Mouse (Mus musculus): ENCODE data around the gene Sumo1.
"Not testable (repeated sequence)": the region's sequence is repeated elsewhere in the genome, so short reads cannot be mapped to it uniquely, and the experiment has no call there.

Gene Sumo1

DNA sequence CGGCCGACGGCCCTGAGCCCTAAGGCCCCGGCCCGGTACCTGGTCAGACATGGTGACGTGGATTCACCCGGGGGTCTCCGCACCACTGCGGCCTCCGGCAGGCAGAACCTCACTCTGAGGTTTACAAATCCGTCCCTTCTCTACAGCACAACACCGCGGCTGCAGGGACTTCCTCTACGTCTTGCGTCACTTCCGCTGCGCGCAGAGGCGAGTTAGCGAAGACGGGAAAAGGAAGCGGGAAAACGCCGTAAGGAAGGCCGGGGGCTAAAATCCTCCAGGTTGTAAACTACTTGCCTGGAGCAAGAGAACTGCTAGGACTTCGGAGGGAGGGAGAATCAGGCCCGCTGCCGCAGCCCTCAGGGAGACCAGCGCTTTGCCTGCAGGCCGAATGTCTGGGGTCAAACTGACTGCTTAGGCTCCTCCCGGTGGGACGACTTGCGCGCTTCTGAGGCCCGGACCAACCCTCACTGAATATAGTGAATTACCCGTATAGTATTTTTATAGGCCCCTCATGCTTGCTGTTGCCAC lies at the start of gene Sumo1:
Sumo1 (minus strand) TSS at position 194 of the 528 bp plus-strand sequence.
- in situ Hi-C loops (cut with MboI; ENCODE audit: unreplicated experiment in 2 of 2): no loop called here

DNA sequence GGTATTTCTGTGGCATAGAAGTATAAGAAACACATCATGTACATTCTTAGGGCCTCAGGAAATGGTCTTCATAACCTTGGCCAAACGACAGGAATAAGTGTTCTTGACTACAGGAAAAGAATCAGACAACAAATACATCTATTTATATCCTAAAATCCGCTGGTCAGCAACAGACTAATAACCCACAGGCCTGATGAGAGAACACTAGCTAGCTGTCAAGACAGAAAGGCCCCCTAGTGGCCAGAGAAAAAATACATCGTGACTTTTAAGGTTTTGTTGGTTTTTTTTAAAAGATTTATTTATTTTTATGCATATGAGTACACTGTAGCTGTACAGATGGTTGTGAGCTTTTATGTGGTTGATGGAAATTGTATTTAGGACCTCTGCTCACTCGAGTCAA lies 49.3 kb upstream of the Sumo1 start:
- in situ Hi-C loops (cut with MboI; ENCODE audit: unreplicated experiment in 2 of 2): loop anchor here (25.0 kb wide), 2 partner anchors 392 to 1242 kb away; no protein-coding TSS in a partner anchor

DNA sequence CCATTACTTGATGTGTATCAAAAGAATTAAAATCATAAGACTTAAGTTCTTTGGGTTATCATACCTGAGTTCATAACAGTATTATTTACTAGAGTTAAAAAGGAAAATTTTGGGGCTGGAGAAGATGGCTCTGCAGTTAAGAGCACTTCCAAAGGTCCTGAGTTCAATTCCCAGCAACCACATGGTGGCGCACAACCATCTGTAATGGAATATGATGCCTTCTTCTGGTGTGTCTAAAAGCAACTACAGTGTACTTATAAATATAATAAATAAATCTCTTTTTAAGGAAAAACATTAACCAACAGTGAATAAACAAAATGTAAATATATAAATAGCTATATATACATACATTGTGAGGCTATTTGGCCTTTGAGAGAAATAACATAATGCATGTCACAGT lies 31.1 kb upstream of the Sumo1 start:
- in situ Hi-C loops (cut with MboI; ENCODE audit: unreplicated experiment in 2 of 2): loop anchor here (25.0 kb wide), 2 partner anchors 411 to 1261 kb away; no protein-coding TSS in a partner anchor

DNA sequence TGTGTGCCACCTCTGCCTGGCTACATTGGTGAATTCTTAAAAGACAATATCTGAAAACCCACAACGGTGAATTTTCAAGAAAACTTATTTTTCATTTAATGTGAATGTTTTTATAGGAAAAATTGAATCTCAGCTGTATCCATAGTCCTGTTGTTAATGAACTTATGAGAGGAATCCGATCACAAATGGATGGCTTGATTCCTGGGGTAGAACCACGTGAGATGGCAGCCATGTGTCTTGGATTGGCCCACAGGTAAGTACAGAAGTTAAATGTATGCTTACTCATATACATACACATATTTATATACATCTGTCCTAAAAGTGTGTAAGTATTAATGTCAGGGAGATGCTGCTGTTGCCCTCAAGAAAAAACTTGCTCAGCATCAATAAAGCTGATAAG lies 27.6 kb upstream of the Sumo1 start:
- in situ Hi-C loops (cut with MboI; ENCODE audit: unreplicated experiment in 2 of 2): loop anchor here (10.0 to 25.0 kb wide), 3 partner anchors 407 to 1214 kb away; no protein-coding TSS in a partner anchor

DNA sequence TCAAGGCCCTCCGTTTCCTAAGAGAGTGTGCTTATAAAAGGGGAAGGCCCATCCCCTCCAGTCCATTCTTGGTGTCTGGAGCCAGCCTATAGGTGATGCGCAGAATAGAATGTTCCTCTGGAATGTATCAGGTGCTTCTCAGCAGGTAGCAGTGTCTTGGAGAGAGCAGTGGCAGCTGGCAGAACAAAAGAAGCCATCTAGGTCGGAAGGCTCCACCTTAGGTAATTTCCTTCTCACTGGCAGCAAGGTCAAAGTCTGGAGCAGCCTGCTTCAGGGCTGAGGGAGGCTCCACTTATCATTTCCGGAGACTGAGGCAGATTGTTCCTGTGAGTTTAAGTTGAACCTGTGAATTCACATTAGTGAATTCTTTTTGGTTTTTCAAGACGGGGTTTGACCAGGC lies 27.1 kb upstream of the Sumo1 start:
- in situ Hi-C loops (cut with MboI; ENCODE audit: unreplicated experiment in 2 of 2): loop anchor here (10.0 to 25.0 kb wide), 3 partner anchors 407 to 1215 kb away; no protein-coding TSS in a partner anchor

DNA sequence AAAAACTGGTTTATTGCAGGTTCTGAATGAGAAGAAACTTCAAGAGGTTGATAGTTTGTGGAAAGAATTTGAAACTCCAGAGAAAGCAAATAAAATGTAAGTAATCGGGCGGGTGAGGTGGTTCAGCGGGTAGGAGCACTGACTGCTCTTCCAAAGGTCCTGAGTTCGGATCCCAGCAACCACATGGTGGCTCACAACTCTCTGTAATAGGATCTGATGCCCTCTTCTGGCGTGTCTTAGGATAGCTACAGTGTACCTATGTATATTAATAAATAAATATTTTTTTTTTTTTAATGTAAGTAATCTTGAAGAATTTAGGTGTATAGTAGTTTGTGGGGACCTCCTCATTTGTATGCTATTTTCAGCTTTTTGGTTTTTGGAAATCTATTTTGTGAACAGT lies 19.8 kb upstream of the Sumo1 start:
- in situ Hi-C loops (cut with MboI; ENCODE audit: unreplicated experiment in 2 of 2): loop anchor here (10.0 to 25.0 kb wide), 3 partner anchors 414 to 1222 kb away; no protein-coding TSS in a partner anchor

DNA sequence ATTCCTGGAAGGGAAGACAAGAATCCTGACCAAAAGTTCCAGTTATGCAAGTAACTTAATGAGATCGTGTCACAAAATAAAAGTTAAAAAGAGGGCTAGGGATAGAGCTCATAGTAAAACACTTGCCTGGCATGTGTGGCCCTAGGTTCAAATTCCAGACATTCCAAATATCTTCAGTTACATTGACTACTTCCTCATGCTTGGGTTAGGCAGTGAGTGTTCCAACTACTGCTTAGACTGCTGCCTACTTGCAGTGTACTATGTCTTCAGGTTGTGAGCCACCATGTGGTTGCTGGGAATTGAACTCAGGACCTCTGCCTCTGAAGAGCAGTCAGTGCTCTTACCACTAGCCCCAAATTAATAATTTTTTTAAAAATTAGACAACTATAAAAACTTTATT lies 16.9 kb upstream of the Sumo1 start:
- in situ Hi-C loops (cut with MboI; ENCODE audit: unreplicated experiment in 2 of 2): loop anchor here in 1 of 2 experiments (25.0 kb wide), 1 partner anchor 1225 kb away; no protein-coding TSS in a partner anchor

DNA sequence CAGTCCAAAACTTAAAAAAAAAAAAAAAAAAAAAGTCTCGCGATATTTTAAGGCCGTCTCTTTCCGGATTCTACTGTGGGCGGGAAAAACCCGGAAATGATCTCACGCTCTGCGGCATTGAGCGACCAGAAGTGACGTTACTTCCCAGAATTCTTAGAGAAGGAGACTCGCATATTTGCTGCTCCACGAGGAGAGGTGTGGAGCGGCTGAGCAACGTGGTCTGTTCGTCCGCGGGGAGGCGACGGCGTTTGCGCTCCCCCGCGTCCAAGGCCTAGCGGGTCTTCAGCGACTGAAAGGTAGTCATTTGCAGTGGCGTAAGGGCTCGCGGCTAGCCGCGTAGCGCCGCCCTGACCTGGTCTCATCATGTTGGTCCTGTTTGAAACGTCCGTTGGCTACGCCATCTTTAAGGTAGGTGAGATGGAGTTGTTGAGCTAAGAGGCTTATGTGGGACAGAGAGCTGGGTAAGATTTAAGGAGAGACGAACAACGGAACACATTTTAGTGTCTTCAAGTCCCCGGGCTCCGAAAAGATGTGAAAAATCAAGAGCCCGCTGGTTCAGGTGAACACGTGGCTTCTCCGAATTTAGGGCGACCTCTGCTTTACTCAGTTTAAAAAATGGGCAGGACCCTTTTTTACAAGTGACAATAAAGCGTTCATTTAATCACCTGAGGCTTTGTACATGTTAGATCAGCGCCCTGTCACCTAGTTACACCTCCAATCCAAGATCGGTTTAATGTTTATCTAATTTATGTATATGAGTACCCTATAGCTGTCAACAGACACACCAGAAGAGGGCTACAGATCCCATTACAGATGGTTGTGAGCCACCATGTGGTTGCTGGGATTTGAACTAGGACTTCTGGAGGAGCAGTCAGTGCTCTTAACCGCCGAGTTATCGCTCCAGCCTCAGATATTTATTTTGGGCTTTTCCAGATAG lies 14.5 kb upstream of the Sumo1 start, which contains the start of gene Nop58:
Nop58 (plus strand) TSS at position 153 of the 937 bp plus-strand sequence.
- in situ Hi-C loops (cut with MboI; ENCODE audit: unreplicated experiment in 2 of 2): loop anchor here in 1 of 2 experiments (25.0 kb wide), 1 partner anchor 1227 kb away; no protein-coding TSS in a partner anchor

DNA sequence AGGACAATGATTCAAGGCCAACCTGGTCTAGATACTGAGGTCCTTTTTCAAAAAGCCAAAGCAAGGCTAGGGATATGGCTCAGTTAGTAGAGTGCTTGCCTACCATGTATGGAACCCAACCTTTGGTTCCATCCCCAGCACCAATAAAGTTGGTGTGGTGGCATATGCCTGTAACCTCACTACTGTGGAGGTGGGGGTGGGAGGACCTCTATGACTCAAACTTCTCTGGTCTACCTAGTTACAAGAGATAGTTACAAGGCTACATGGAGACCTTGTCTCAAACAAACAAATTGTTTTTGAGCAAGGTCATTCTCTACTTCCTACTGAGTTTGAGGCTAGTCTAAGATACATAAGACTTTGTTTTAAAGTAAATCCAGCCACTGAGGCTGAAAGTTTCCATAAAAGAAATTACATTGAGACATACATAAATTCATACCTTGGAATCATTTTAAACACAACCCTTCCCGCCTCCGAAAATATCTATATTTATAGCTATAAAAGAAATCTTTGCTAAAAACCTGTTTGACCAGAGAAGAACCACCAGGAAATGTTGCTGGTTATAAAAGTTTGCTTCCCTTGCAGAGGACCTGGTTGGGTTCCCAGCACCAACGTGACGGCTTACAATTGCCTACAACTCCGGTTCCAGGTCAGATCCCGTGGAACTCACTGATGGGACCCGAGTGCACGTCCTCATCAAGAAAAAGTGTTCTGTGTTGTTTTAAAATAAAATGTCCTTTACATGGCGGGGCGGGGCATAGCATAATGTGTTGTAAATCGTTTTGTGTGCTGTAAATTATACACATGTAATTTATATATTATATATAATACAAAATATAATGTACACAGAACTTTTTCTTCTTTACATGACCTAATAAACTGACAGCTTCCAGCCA lies 13.5 kb upstream of the Sumo1 start:
- in situ Hi-C loops (cut with MboI; ENCODE audit: unreplicated experiment in 2 of 2): loop anchor here in 1 of 2 experiments (25.0 kb wide), 1 partner anchor 1228 kb away; no protein-coding TSS in a partner anchor

DNA sequence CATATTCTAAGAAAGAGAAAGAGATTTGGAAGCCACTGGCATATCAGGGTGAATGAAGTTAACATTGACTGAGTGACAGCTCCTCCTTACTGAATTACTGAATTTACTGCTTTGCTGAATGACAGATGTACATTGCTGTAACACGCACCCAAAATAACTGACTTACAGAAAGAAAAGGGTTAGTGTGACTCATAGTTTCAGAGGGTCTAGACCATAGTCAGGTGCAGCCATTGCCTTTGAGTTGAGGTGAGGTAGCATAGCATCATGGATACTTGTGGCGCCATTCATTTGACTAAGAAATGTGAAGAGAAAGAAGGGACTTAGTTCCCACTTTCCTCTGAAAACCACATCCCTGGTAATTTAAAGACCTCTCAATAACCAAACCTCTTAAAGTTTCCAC lies 3.0 kb upstream of the Sumo1 start:
- in situ Hi-C loops (cut with MboI; ENCODE audit: unreplicated experiment in 2 of 2): no loop called here

DNA sequence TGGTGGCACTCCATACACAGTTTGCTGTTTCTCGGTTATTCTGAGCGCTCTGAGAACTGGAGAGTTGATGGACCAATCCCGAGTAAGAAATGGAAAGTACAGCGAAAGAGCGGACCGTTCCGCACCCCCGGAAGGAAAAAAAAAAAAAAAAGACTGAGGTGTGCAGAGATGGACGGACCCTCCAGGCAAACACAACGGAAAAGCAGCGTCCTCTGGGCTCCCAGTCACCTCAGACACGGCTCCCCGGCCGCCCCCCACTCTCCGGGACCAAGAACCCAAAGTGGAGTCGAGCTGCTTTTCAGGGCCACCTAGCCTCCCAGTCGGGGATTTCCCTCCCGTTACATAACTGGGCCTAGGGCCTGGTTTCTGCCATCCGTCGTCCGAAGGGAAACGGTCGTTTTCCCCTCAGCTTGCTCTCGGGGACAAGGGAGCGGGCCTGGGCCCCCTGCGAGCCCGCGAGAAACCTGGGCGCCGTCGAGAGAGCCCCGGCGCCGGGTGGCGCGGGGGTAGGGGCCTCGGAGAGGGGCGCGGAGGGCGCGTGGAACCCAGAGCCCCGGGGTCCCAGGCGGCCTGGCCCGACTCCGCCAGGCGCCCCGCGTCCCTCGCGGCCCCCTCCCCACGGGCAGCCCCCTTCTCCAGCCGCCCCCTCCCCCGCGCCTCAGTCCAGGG lies 538 bp downstream of the Sumo1 start:
- in situ Hi-C loops (cut with MboI; ENCODE audit: unreplicated experiment in 2 of 2): no loop called here

DNA sequence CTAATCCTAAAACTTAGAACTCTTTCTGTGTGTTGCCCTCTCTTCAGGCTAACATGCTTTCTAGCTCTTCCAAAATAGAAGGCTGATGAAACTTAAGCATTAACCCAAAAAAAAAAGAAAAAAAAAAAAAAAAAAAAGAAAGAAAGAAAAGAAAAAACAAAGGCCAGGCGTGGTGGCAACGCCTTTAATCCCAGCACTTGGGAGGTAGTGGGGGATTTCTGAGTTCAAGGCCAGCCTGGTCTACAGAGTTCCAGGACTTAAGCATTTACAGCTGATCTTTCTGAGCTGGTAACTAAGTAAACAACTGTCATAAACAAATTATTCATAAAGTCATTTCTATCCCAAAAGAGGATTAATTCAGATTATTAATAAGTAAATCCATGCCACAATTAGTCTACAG lies 1.8 kb downstream of the Sumo1 start:
- in situ Hi-C loops (cut with MboI; ENCODE audit: unreplicated experiment in 2 of 2): no loop called here

DNA sequence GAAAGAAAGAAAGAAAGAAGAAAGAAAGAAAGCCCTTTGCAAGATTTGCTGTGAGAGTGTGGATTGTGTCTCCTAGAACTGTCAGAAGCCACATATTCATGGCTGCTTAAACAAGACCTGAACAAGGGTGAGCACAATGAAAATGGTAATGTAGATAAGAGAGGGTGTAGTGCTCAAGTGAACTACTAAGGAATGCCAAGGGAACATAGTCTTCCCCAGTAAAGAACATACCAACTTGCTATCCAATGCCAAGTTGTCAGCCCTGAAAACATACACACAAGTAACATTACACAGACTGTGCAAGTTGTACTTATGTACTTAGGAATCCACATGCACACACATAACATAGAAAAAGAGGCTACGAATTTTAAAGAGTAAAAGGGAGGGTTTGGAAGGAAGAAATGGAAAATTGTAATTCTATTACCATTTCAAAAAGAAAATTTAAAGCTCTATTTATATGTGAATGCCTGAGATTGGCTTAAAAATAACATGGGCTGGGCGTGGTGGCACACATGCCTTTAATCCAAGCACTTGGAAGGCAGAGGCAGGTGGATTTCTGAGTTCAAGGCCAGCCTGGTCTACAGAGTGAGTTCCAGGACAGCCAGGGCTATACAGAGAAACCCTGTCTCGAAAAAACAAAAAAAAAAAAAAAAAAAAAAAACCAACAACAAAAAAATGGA lies 7.0 kb downstream of the Sumo1 start:
- in situ Hi-C loops (cut with MboI; ENCODE audit: unreplicated experiment in 2 of 2): no loop called here

DNA sequence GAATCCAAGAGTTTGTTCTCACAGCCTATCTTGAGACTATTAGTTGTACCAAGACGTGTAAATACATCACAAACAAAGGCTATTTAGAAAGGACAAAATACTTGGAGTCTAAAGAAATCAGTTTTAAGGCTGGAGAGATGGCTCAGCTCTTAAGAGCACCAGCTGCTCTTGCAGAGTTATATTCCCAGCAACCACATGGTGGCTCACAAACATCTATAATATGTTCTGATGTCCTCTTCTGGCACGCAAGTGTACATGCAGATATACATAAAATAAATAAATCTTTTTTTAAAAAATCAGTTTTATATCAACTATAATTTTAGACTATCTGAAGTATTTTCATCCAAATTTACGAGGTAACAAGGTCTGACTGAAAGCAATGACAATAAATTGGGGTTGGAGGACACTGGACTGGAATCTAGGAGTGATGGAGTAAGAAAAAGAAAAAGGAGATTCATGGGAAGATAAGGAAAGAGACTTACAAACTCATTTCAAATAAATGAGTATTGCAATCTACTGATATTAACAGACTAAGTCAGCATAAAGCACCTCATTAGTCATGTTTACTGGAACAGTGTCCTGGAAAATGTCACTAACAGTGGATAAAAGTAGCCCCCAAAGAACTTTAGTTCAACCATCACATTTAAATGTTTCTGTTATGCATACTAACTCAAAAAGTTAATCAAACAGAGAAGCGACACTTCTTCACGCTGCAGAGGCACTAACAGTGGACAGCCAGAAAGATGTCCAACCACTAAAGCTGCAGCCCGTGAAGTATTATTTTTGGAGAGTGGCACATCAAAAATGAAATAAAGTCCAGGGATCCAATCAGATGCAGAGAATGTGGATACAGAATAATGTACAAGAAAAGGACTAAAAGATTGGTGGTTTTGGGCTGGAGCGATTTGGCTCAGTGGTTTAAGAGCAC lies 14.1 kb downstream of the Sumo1 start:
- in situ Hi-C loops (cut with MboI; ENCODE audit: unreplicated experiment in 2 of 2): no loop called here

DNA sequence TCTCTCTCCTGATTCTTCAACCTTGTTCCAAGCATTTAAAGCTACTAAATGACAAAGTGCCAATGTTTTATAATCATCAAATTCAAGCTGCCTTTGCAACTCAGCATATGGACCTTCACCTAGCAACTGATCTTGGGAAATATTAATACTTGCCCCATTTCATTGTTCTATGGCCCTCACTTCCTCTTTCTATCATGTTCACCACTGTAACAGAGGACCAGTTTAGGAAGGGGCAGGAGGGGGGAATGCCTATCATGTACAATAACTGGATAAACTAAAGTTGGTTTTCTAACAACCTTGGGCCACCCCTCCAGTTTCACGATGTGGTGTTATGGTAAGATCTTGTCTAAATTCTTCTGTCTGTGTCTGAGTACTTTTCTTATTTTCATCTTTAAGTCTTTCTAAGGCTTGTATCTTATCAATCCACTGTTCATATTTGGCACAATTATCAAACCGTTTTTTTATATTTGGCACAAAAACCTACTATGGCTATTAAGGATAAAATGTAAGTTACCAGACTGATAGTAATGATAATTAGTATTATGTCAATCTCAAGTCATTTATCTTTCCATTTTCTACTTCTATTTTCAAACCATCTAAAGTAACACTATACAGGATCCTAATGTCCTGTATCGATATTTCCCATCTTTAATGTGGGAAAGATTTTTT lies 17.3 kb downstream of the Sumo1 start:
- in situ Hi-C loops (cut with MboI; ENCODE audit: unreplicated experiment in 2 of 2): no loop called here

DNA sequence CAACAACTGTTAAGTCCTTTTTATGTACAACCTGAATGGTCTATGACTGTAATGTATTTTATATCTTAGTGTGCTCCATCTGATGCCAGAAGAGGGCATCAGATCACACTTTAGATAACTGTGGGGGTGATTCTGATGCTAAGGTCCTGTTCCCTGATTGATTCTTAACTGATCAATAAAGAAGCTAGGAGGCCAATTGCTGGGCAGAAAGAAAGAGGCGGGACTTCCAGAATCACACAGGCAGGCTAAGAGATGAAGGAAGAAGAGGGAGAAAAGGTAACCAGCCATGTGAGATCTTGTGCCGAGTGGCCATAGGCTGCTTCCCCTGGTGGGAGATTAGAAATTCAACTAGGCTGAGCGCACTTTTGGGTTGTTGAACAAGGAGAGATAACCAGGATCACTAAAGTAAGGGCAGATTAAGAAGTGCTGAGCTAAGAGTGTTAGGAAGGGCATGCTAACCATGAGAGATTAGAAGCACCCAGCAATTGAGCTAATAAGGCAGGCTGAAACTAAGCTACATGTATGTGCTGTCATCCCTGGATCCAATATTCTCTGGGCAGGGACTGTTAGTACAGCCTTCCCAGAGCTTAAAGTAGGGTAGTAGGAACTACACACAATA lies 19.3 kb downstream of the Sumo1 start:
- in situ Hi-C loops (cut with MboI; ENCODE audit: unreplicated experiment in 2 of 2): no loop called here

DNA sequence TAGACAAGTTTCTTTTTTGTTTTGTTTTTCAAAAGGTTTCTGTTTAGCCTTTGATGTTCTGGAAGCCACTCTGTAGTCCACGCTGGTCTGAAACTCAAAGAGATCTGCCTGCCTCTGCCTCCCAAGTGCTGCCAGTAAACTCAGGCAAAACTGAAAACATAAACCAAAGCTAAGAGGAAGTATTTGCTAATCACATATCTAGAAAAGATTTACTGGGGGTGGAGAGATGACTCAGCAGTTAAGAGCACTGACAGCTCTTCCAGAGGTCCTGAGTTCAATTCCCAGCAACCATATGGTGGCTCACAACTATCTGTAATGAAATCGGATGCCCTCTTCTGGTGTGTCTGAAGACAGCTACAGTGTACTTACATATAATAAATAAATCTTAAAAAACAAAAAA lies 24.1 kb downstream of the Sumo1 start:
- in situ Hi-C loops (cut with MboI; ENCODE audit: unreplicated experiment in 2 of 2): not testable (repeated sequence)

Measured in v-Abl transformed pro-B cells (cell line).